Mouse (Mus musculus): ENCODE results near the gene Xpc. TPM values are rescaled to one million over a fixed set of nuclear protein-coding genes. Genes with fewer than 3 reads are reported as not detected.

The Xpc gene
- 16.6 TPM for total RNA-seq (2023)

DNA sequence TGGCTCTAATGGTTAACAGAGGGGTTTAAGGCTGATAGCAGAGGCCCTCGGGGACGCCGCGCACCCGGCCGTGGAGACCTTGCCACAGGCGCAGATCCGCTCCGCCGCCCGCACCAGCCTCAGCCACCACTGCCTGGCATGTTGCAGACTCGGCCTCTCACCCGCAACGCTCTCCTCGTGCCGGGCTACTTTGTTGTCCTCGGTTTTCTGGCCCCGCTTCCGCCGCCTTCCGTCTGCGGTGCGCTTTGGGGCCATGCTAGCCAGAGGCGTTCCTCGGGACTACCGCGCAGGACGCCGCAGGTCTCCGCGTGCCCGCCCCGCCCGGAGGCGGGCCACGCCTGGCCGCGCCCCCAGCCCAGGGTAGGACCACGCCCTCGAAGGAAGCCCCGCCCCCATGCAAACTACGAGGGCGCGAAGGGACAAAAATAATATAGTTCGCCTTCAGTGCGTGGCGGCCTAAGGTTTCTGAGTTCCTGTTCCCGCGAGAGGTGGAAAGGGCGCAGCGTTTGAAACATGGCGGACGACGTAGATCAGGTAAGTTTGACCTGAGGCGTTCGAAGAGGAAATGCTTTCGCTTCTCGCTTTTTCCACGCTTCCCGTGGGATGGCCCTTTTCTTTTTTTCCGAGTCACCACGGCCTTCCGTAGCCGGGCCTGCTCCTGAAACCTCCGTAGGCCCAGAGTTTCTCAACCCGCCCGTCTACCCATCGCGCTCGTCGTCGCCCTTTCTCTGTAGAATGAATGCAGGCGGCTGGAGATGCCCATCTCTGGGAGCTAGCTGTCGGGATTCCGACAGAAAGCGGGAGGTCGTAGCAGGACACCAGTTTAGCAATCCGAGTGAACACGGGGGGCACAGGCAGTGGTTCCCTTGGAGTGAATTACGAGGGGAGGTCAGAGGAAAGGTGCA is at the start of gene Xpc, which contains the start of gene Lsm3:
TSS of gene Xpc (minus strand) at position 344 of the 905 bp plus-strand sequence.
TSS of gene Lsm3 (plus strand) at position 384 of the 905 bp plus-strand sequence.

DNA sequence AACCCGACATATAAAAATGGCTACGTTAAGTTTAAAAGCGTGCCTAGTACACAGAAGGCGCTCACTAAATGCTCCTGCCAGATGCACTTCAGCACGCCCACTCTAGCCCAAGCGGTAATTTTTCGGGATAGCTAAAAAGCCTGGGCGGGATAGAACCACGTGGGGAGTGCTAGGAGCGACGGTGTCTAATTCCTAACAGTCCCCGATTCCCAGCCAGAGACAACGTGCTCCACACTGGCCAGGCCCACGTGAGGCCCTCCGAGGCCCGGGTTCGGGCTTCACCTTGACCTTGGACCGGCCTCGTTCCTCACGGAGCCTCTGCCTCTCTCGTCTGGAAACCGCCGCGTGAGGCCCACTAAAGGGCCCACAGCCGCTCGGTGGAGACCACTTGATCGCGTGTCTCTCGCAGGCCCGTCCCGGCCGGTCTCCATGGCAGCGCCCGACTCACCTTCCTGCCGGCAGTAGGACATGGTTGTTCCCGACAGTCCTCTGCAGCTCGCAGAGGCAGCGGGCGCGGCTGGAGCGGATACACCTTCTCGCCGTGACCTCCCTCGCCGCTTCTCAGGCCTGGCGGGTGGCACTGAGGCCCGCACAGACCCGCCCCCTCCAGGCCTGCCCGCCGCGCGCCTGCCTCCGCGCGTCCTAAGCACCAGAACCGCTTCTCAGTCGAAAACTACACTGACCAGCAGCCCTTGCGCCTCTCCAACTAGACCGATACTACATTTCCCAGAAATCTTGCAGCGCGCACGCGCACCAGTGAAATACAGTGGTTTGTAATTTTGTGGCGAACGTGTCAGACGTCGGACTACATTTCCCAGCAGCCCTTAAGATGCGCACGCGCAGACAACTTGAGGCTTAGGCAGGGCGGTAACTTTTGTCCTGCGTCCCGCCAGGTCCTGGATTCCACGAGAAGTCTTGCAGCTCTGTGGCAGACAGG is 42.6 kb downstream of the Xpc start, which contains the start of the genes Chchd4 and Tmem43:
TSS of gene Chchd4 (minus strand) at position 679 of the 937 bp plus-strand sequence.
TSS of gene Tmem43 (plus strand) at position 836 of the 937 bp plus-strand sequence.

Other genes starting within 250 kb of the Xpc start
- gene Wnt7a, start 104.5 kb downstream of the Xpc start, total RNA-seq (2023), result not detected
- 7.9 TPM for gene Chchd4, start 42.3 kb downstream of the Xpc start, total RNA-seq (2023)
- gene Tmem43, start 42.2 kb downstream of the Xpc start, total RNA-seq (2023), result 31.7 TPM
- 57.0 TPM for gene Lsm3, start within 50 bp of the Xpc start, total RNA-seq (2023)
- gene Slc6a6, start 168.2 kb upstream of the Xpc start, total RNA-seq (2023), result 124 TPM

Data from CD4-positive naive resting alpha-beta T cell, adult 76 days (primary cell).